27 mouse cellular contexts compared by ENCODE assay signal in the genomic region with DNA sequence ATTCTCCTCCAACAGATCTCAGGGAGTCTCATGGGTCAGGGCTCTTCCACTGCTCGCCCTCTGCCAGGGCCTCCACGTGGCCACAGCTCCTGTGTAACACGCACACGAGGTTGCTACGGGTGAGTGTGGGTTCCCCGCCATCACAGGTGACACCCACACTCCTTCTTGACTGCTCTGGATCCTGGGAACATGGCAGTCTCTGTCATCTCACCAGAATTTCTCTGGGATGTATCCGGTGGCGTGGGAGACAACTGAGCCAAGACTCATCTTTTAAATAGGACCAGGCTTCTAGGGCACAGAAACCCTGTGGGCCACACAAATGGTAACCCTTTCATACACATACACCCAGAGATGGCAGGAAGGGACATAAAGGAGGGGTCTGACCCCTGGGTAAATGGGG. TPM values are rescaled to one million over a fixed set of nuclear protein-coding genes. Genes with fewer than 3 reads are reported as not detected.
DNase-seq lines count a peak whose midpoint lies in the region; TF ChIP-seq lines count a peak whose summit lies in the region.
"Had no signal": no experiment of that assay in that cellular context is flagged by ENCODE, and none has a peak within 500 bp of the region (broad histone marks: within the 10 kb centered on the region; RNA-seq: fewer than 3 reads in every experiment).

No protein-coding gene starts in this region.

- DNase-seq in layer of hippocampus, adult 2 months (ENCODE audit: low spot score in 2 of 2): no peak
- no peak for DNase-seq in layer of hippocampus, postnatal 14 days (ENCODE audit: low spot score in 2 of 2)
- peak; percentile 53 for DNase-seq in brain, adult 2 months (ENCODE audit: low read depth, low spot score)
- no peak for DNase-seq in B cell, adult 2 months
- DNase-seq: adrenal gland, adult 8-10 months; adrenal gland, postnatal 14 days; adrenal gland, postnatal 36 days; cerebellum, adult 11 months; cerebellum, adult 18-20 months; cerebellum, adult 8-10 months; cerebellum, adult 9-11 months; cerebellum, postnatal 14 days; cerebellum, postnatal 36 days; forebrain, postnatal 0 days had no signal

- TF ChIP-seq CTCF in layer of hippocampus, adult 2 months (conservative IDR thresholded peaks at IDR 0.05): no peak
- TF ChIP-seq CTCF in cortical plate, adult 2 months (IDR thresholded peaks at IDR 0.05; ENCODE audit: extremely low read depth, insufficient read depth, low read length): no peak

- no peak overlapping the region for H3K4me3 ChIP-seq in layer of hippocampus, adult 2 months
- H3K4me3 ChIP-seq in cortical plate, adult 2 months (ENCODE audit: insufficient read depth, low read length): no peak overlapping the region
- H3K4me3 ChIP-seq: embryonic facial prominence, embryonic 10.5 days; embryonic facial prominence, embryonic 12.5 days; forebrain, embryonic 13.5 days; forebrain, embryonic 15.5 days had no signal

- TF ChIP-seq POLR2A in cortical plate, adult 2 months (IDR thresholded peaks at IDR 0.05; ENCODE audit: extremely low read depth, insufficient read depth, low read length): no peak

- H3K4me1 ChIP-seq in cortical plate, adult 2 months (ENCODE audit: control insufficient read depth, insufficient read depth, low read length): peaks cover 5% of the 10 kb centered on the region
- H3K4me1 ChIP-seq: embryonic facial prominence, embryonic 12.5 days had no signal

- peak overlapping the region; percentile 9 for H3K27ac ChIP-seq in layer of hippocampus, adult 2 months
- H3K27ac ChIP-seq in cortical plate, adult 2 months (ENCODE audit: insufficient read depth, low read length): 0 out of 2 replicates have a peak overlapping the region, but pooled peaks have one; percentile 28
- H3K27ac ChIP-seq: embryonic facial prominence, embryonic 10.5 days; embryonic facial prominence, embryonic 12.5 days; forebrain, embryonic 13.5 days; forebrain, embryonic 15.5 days had no signal

RNA-seq across cellular contexts. Expression of gene Cebpe, which starts 20.2 kb away (rescaled TPM):
- not detected for total RNA-seq in layer of hippocampus, adult 2 months (2021)
- total RNA-seq in layer of hippocampus, postnatal 14 days (2021): not detected
- 0.09 TPM in 1 of 2 replicates, not detected in the other for polyA plus RNA-seq in cortical plate, adult 2 months (2012; rRNA removed)
- total RNA-seq: adrenal gland, adult 8-10 months; adrenal gland, postnatal 14 days; adrenal gland, postnatal 36 days had no signal
- polyA plus RNA-seq: activated CD4-positive, CD25-positive, alpha-beta regulatory T cell, adult 4 months; CD4-positive, CD25-positive, alpha-beta regulatory T cell, adult 4 months; embryonic facial prominence, embryonic 10.5 days; forebrain, embryonic 11.5 days; forebrain, embryonic 13.5 days; forebrain, embryonic 15.5 days; forebrain, postnatal 0 days; frontal cortex, adult 2 months; Patski had no signal

RNA-seq across cellular contexts. Expression of gene Gm29776, which starts 33.6 kb away (rescaled TPM):
- total RNA-seq in layer of hippocampus, adult 2 months (2021): not detected
- total RNA-seq in layer of hippocampus, postnatal 14 days (2021): under 1 TPM in 1 of 2 experiments, not detected in 1; 0.21 TPM
- 0.04 and 0.06 TPM in 2 replicates for polyA plus RNA-seq in cortical plate, adult 2 months (2012; rRNA removed)
- total RNA-seq: adrenal gland, adult 18-20 months; adrenal gland, postnatal 14 days; CH12.LX had no signal
- polyA plus RNA-seq: activated CD4-positive, CD25-positive, alpha-beta regulatory T cell, adult 4 months; CD4-positive, CD25-positive, alpha-beta regulatory T cell, adult 4 months; forebrain, embryonic 13.5 days; G1E had no signal

RNA-seq across cellular contexts. Expression of gene Acin1, which starts 45.5 kb away (rescaled TPM):
- 100 to 1,000 TPM; 223 to 242 TPM for total RNA-seq in layer of hippocampus, adult 2 months (2021)
- total RNA-seq in layer of hippocampus, postnatal 14 days (2021): 100 to 1,000 TPM; 210 to 221 TPM
- 169 and 194 TPM in 2 replicates for polyA plus RNA-seq in cortical plate, adult 2 months (2012; rRNA removed)

RNA-seq across cellular contexts. Expression of gene 1700123O20Rik, which starts 46.2 kb away (rescaled TPM):
- total RNA-seq in layer of hippocampus, adult 2 months (2021): 10 to 100 TPM; 20.8 to 22.1 TPM
- 10 to 100 TPM; 25.8 to 27.8 TPM for total RNA-seq in layer of hippocampus, postnatal 14 days (2021)
- 35.1 and 37.9 TPM in 2 replicates for polyA plus RNA-seq in cortical plate, adult 2 months (2012; rRNA removed)

RNA-seq across cellular contexts. Expression of gene Slc7a8, which starts 49.5 kb away (rescaled TPM):
- total RNA-seq in layer of hippocampus, adult 2 months (2021): 10 to 100 TPM; 49.4 to 54.1 TPM
- total RNA-seq in layer of hippocampus, postnatal 14 days (2021): 10 to 100 TPM; 66.1 to 66.2 TPM
- polyA plus RNA-seq in cortical plate, adult 2 months (2012; rRNA removed): 51.3 and 54.7 TPM in 2 replicates
- polyA plus RNA-seq: activated CD4-positive, CD25-positive, alpha-beta regulatory T cell, adult 4 months had no signal
